In the genomic region with DNA sequence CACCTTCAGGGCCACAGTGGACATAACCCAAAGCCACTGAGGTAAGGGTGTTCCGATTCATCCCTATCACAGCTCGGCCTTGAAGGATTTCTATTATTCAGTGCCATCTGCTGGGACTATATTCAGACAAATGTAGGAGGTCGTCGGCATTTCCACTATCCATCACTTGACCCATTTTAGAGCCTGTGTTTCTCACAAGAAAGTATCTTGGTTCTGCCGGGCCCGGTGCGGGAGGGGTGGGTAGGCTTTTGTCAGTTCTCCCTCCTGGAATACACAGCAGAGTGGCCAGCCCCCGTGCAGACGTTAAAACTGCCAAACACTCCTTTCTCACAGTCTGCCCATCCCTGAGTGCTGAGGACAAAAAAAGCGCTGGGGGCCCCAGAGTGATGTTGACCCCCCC, we compare ENCODE assay signal across 23 mouse cellular contexts.
"Had no signal": no experiment of that assay in that cellular context is flagged by ENCODE, and none has a peak within 500 bp of the region (broad histone marks: within the 10 kb centered on the region; RNA-seq: fewer than 3 reads in every experiment).

No protein-coding gene starts in this region.

- H3K27ac ChIP-seq: intestine, embryonic 15.5 days; kidney, embryonic 15.5 days; limb, embryonic 12.5 days; limb, embryonic 15.5 days; liver, embryonic 14.5 days; macrophage; midbrain, embryonic 10.5 days; midbrain, embryonic 13.5 days; neural tube, embryonic 13.5 days; stomach, embryonic 15.5 days had no signal

- DNase-seq: kidney, adult 11 months; kidney, adult 8-10 months; kidney, postnatal 10 days; kidney, postnatal 36 days; layer of hippocampus, postnatal 36 days; liver, postnatal 0 days; lung, embryonic 14.5 days; retina, postnatal 1 day; spleen, adult 18-20 months; thymus, adult 18-20 months; thymus, postnatal 36 days had no signal

- H3K4me3 ChIP-seq: intestine, embryonic 15.5 days; kidney, embryonic 15.5 days; limb, embryonic 12.5 days; limb, embryonic 15.5 days; megakaryocyte, embryonic 14.5 days; midbrain, embryonic 10.5 days; midbrain, embryonic 13.5 days; myocyte; neural tube, embryonic 13.5 days; stomach, embryonic 15.5 days had no signal
